Mouse (Mus musculus): ENCODE results near the gene Myo15b.

Gene Myo15b
- long read RNA-seq, experiment 1: 0 reads
- long read RNA-seq, experiment 2: 0 reads

- intact Hi-C loops (cut with DNase I): no loop called here
Measured at GRCm38 (mm10) chr11:115858354-115858753, at the start of gene Myo15b. TSS of gene Myo15b (plus strand) at chr11:115858406.

GRCm38 (mm10) chr11:115808696-115809310, 49.4 kb upstream of the Myo15b start:
- intact Hi-C loops (cut with DNase I): no loop called here

- intact Hi-C loops (cut with DNase I): no loop called here
Measured at GRCm38 (mm10) chr11:115809311-115809781, 48.9 kb upstream of the Myo15b start.

GRCm38 (mm10) chr11:115810377-115810776, 47.8 kb upstream of the Myo15b start:
- intact Hi-C loops (cut with DNase I): loop anchor here (2.0 to 5.0 kb wide), 2 partner anchors 32 to 163 kb away; no protein-coding TSS in a partner anchor

GRCm38 (mm10) chr11:115811381-115812093, 46.7 kb upstream of the Myo15b start:
- intact Hi-C loops (cut with DNase I): loop anchor here (2.0 to 5.0 kb wide), 2 partner anchors 33 to 164 kb away; no protein-coding TSS in a partner anchor

GRCm38 (mm10) chr11:115812095-115812494, 46.1 kb upstream of the Myo15b start:
- intact Hi-C loops (cut with DNase I): loop anchor here (5.0 kb wide), 1 partner anchor 165 kb away; no protein-coding TSS in a partner anchor

GRCm38 (mm10) chr11:115812533-115813420, 45.4 kb upstream of the Myo15b start:
- intact Hi-C loops (cut with DNase I): loop anchor here (5.0 kb wide), 1 partner anchor 165 kb away; no protein-coding TSS in a partner anchor

- intact Hi-C loops (cut with DNase I): loop anchor here (1.0 to 5.0 kb wide), 3 partner anchors 86 to 166 kb away; no protein-coding TSS in a partner anchor
Measured at GRCm38 (mm10) chr11:115813507-115814296, 44.5 kb upstream of the Myo15b start, which contains the start of gene Caskin2. TSS of gene Caskin2 (minus strand) at chr11:115813639.

GRCm38 (mm10) chr11:115814605-115815450, 43.4 kb upstream of the Myo15b start, which contains the start of gene Tsen54:
TSS of gene Tsen54 (plus strand) at chr11:115814724.
- intact Hi-C loops (cut with DNase I): loop anchor here (1.0 to 5.0 kb wide), 3 partner anchors 88 to 168 kb away; no protein-coding TSS in a partner anchor

GRCm38 (mm10) chr11:115817331-115817730, 40.9 kb upstream of the Myo15b start:
- intact Hi-C loops (cut with DNase I): no loop called here

- intact Hi-C loops (cut with DNase I): no loop called here
Measured at GRCm38 (mm10) chr11:115819915-115820623, 38.1 kb upstream of the Myo15b start.

- intact Hi-C loops (cut with DNase I): no loop called here
Measured at GRCm38 (mm10) chr11:115821001-115821400, 37.2 kb upstream of the Myo15b start.

GRCm38 (mm10) chr11:115823774-115824740, 34.1 kb upstream of the Myo15b start, which contains the start of gene Llgl2:
TSS of gene Llgl2 (plus strand) at chr11:115824049.
- intact Hi-C loops (cut with DNase I): no loop called here

GRCm38 (mm10) chr11:115824813-115825212, 33.4 kb upstream of the Myo15b start:
- intact Hi-C loops (cut with DNase I): loop anchor here (5.0 kb wide), 1 partner anchor 52 kb away; no protein-coding TSS in a partner anchor

GRCm38 (mm10) chr11:115826487-115826886, 31.7 kb upstream of the Myo15b start:
- intact Hi-C loops (cut with DNase I): loop anchor here (5.0 kb wide), 1 partner anchor 51 kb away; no protein-coding TSS in a partner anchor

GRCm38 (mm10) chr11:115827624-115828023, 30.6 kb upstream of the Myo15b start:
- intact Hi-C loops (cut with DNase I): loop anchor here (5.0 kb wide), 1 partner anchor 50 kb away; no protein-coding TSS in a partner anchor

GRCm38 (mm10) chr11:115829036-115829435, 29.2 kb upstream of the Myo15b start:
- intact Hi-C loops (cut with DNase I): loop anchor here (5.0 kb wide), 1 partner anchor 48 kb away; no protein-coding TSS in a partner anchor

All from adrenal gland (tissue).